Mouse (Mus musculus) embryonic facial prominence, embryonic 14.5 days (tissue): ENCODE measurements at regions not wholly inside any gene's neighbourhood (a gene's known extent, or its start where the extent isn't known, plus 50 kb on each side); places are given as distances from the start of the nearest gene placed in this dataset.
A peak's percentile ranks its signal among the peaks of the same experiment; 100 is the strongest.
"Not testable (repeated sequence)": the region's sequence is repeated elsewhere in the genome, so short reads cannot be mapped to it uniquely, and the experiment has no call there.

Experiments used
- ATAC-seq: fragments of 200-750 bp; cut with Nextera tagmentation; 2 replicates; pipeline ENCODE4 v1.8.0; 2017; ENCODE audit warnings: low read depth, moderate number of reproducible peaks, moderate TSS enrichment
- DNase-seq: peaks from one replicate; pipeline ENCODE4 v3.0.0-alpha.2; 2015; ENCODE audit warnings: low spot score
- H3K27ac ChIP-seq: fragments of 300-500 bp; sonication (generic); replicated peaks from 2 replicates; pipeline ENCODE4 v1.5.1; 2014; ENCODE audit warnings: low read depth, mild to moderate bottlenecking, low read length, moderate library complexity
- H3K27me3 ChIP-seq: fragments of 300-500 bp; sonication (generic); replicated peaks from 2 replicates; pipeline ENCODE4 v1.6.1; 2014; ENCODE audit warnings: low read length; ENCODE audit not compliant: control insufficient read depth, insufficient read depth
- H3K36me3 ChIP-seq: fragments of 300-500 bp; sonication (generic); 2 replicates; pipeline ENCODE4 v1.6.1; 2014; ENCODE audit warnings: low read length, mixed read lengths; ENCODE audit not compliant: control insufficient read depth, insufficient read depth
- H3K4me1 ChIP-seq: fragments of 300-500 bp; sonication (generic); 2 replicates; pipeline ENCODE4 v1.6.1; 2014; ENCODE audit warnings: antibody characterized with exemption, low read length; ENCODE audit not compliant: control insufficient read depth, insufficient read depth
- H3K4me2 ChIP-seq: fragments of 300-500 bp; sonication (generic); 2 replicates; pipeline ENCODE4 v1.6.1; 2014; ENCODE audit warnings: low read depth, mild to moderate bottlenecking, low read length, moderate library complexity, mixed read lengths
- H3K4me3 ChIP-seq: fragments of 300-500 bp; sonication (generic); 2 replicates; pipeline ENCODE4 v1.5.1; 2014; ENCODE audit warnings: low read depth, mild to moderate bottlenecking, low read length
- H3K9ac ChIP-seq: fragments of 300-500 bp; sonication (generic); 2 replicates; pipeline ENCODE4 v1.6.1; 2014; ENCODE audit warnings: low read depth, mild to moderate bottlenecking, low read length, moderate library complexity, mixed read lengths
- H3K9me3 ChIP-seq: fragments of 300-500 bp; sonication (generic); 2 replicates; pipeline ENCODE4 v1.6.1; 2016; ENCODE audit warnings: low read length; ENCODE audit not compliant: control insufficient read depth
- WGBS: fragments of 180-500 bp; shearing (Covaris S2); extraction: QIAGEN DNeasy Blood & Tissue Kit; methylation state at CpG from one replicate; pipeline ENCODE4 v1.1.7; 2014; 5-methylcytosine and 5-hydroxymethylcytosine counted together

DNA sequence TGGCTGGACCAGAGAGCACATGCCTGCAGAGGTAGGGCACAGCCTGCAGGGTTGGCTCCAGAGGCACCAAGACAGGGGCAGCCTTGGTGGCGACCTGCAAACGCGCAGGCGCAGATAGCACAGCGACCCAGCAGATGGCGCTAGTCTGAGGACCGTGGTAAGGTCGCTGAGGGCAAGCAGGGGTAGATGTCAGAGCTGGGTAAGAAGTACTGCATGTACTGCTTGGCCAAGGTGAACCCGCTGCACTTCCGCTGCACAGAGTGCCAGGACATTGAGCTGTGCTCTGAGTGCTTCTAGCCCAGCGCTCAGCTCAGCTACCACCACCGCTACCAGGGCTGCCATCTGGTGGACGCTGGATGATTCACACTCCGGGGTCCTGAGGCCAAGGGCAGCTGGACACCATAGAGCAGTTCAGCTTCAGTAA is 68.3 kb downstream of the Hsp90b1 start:
- H3K9me3 ChIP-seq, H3K27me3 ChIP-seq, H3K36me3 ChIP-seq, H3K4me1 ChIP-seq, H3K9ac ChIP-seq, H3K27ac ChIP-seq: not testable (repeated sequence)
- H3K4me3 ChIP-seq, result peak overlapping the region; percentile 24
- DNase-seq, result peak; percentile 76
- WGBS, result 0% methylated on average over 11 of the region's 14 CpGs
- ATAC-seq, result peak; percentile 81
- peak overlapping the region; percentile 51 for H3K4me2 ChIP-seq

- Histone ChIP-seq H3K4me3 (peak overlapping the region; percentile 24), H3K4me2 (peak overlapping the region; percentile 51)
- H3K36me3 ChIP-seq, H3K27me3 ChIP-seq, H3K27ac ChIP-seq, ATAC-seq, H3K9ac ChIP-seq, H3K4me1 ChIP-seq, H3K9me3 ChIP-seq, DNase-seq: not testable (repeated sequence)
- 18% methylated on average over 6 of the region's 6 CpGs for WGBS
Measured at GRCm38 (mm10) chr10:86636515-86636914, 68.8 kb downstream of the Hsp90b1 start.

DNA sequence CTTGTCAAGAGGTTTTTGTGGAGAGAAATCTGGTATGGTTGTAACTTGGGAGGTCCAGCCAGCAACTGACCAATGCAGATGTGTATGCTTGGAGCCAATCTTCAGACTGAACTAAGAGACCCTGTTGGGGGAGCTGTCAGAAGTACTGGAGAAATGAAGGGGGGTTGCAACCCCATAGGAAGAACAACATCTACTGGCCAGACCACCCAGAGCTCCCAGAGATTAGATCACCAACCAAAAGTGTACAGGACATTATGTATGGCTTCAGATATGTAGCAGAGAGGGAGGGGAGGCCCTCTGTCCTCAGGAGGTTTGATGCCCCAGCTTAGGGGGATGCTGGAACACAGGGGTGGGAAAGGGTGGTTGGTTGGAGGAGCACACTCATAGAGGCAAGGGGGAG is 78.6 kb downstream of the Hsp90b1 start:
- not testable (repeated sequence) for H3K36me3 ChIP-seq, H3K4me2 ChIP-seq, H3K4me1 ChIP-seq, H3K4me3 ChIP-seq, H3K9ac ChIP-seq, H3K27me3 ChIP-seq, H3K9me3 ChIP-seq, H3K27ac ChIP-seq, DNase-seq, ATAC-seq

DNA sequence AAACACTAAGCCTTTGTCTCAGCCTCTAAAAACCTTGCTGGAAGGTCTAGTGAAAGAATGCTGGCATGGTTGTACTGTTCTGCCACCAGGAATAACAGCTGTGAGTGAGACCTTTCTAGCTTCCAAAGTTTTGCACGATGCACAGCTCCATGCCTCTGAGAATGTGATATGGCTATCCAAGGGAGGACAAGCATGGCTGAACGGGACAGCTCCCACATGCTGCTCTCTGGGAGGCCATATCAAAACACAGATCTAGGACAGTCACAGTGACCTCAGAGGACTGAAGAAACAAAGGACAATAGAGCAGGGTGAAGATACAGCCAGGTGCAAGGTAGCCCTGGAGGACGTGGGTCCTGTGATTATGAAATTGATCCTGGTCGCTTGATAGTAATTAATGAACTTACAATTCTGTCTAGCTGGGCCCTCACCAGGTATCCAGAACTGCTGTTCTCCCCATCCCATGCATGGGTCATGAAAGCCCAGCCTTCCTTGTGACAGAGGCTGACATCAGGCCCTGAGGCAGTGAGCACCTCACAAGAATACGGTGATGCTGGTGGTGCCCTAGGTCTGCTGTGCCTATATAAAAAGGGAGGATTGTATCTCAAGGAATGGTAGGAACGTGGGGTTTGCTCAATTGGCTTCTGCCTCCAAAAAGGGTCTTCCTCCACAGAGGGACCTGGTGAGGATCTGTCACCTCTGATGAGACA is 87.2 kb downstream of the Hsp90b1 start:
- not testable (repeated sequence) for H3K36me3 ChIP-seq, ATAC-seq, DNase-seq, H3K9me3 ChIP-seq, H3K27me3 ChIP-seq, H3K4me3 ChIP-seq, H3K27ac ChIP-seq, H3K9ac ChIP-seq, H3K4me1 ChIP-seq, H3K4me2 ChIP-seq
- WGBS, result 80% methylated on average over 6 of the region's 6 CpGs

GRCm38 (mm10) chr10:86612341-86612740 is 93.0 kb downstream of the Hsp90b1 start:
- H3K4me1 ChIP-seq, H3K36me3 ChIP-seq, H3K4me2 ChIP-seq, H3K9me3 ChIP-seq, H3K4me3 ChIP-seq, DNase-seq, H3K27me3 ChIP-seq, ATAC-seq, H3K27ac ChIP-seq, H3K9ac ChIP-seq: not testable (repeated sequence)
- 40% methylated on average over 1 of the region's 1 CpGs for WGBS

DNA sequence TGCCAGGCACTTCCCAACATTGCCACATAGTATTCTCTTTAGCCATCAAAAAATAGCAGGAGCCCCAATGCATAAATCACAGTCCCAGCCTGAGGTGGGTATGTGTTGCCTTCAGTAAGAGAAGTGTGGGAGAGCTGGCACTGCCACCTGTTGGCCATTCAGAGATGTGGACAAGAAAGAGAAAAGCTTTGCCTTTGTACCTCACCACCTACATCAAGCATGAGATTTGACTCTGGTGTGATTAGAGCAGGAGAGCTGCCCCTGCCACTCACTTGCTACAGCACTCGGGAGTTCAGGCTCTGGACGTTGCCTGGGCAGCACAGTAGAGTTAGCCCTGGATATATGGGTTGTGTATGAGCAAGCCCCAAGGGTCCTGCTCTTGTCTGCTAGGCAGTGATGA is 95.3 kb downstream of the Hsp90b1 start:
- WGBS, result 50% methylated on average over 2 of the region's 2 CpGs
- H3K4me2 ChIP-seq, H3K9me3 ChIP-seq, H3K36me3 ChIP-seq, H3K27ac ChIP-seq, ATAC-seq, DNase-seq, H3K4me1 ChIP-seq, H3K27me3 ChIP-seq, H3K4me3 ChIP-seq, H3K9ac ChIP-seq: not testable (repeated sequence)

- not testable (repeated sequence) for ATAC-seq, H3K27me3 ChIP-seq, H3K36me3 ChIP-seq, H3K9ac ChIP-seq, H3K9me3 ChIP-seq, H3K4me3 ChIP-seq, DNase-seq, H3K27ac ChIP-seq, H3K4me2 ChIP-seq, H3K4me1 ChIP-seq
- 41% methylated on average over 6 of the region's 7 CpGs for WGBS
Measured at GRCm38 (mm10) chr10:86600843-86601242, 102.1 kb upstream of the Syn3 start.

DNA sequence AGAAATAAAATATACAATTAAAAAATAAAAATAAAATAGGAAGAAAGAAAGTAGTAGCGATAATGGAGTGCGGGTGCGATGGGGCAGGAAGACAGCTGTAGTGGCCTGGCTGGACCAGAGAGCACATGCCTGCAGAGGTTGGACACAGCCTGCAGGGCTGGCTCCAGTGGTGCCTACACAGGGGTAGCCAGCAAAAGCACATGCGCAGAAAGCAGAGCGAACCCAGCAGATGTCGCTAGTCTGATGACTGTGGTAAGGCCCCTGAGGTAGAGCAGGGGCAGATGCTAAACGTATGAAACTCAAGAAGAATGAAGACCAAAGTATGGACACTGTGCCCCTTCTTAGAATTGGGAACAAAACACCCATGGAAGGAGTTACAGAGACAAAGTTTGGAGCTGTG is 101.3 kb upstream of the Syn3 start:
- H3K36me3 ChIP-seq, H3K4me1 ChIP-seq, DNase-seq, H3K27ac ChIP-seq, H3K4me3 ChIP-seq, H3K27me3 ChIP-seq, H3K4me2 ChIP-seq, ATAC-seq, H3K9ac ChIP-seq, H3K9me3 ChIP-seq: not testable (repeated sequence)
- WGBS, result 92% methylated on average over 7 of the region's 7 CpGs

- not testable (repeated sequence) for H3K4me2 ChIP-seq, DNase-seq, H3K9me3 ChIP-seq, H3K27me3 ChIP-seq, H3K4me3 ChIP-seq, H3K36me3 ChIP-seq, H3K4me1 ChIP-seq, ATAC-seq, H3K9ac ChIP-seq, H3K27ac ChIP-seq
- 73% methylated on average over 2 of the region's 2 CpGs for WGBS
Measured at GRCm38 (mm10) chr10:86590211-86590610, 91.5 kb upstream of the Syn3 start.
